Mouse (Mus musculus) stomach, embryonic 16.5 days (tissue): ENCODE results near the gene Pfkfb4. TPM values are rescaled to one million over a fixed set of nuclear protein-coding genes. Genes with fewer than 3 reads are reported as not detected.

ENCODE experiments used
- ATAC-seq: fragments of 200-750 bp; cut with Nextera tagmentation; 2 replicates; pipeline ENCODE4 v1.8.0; 2017; ENCODE audit warnings: moderate number of reproducible peaks, moderate TSS enrichment; ENCODE audit not compliant: insufficient read depth, low FRiP score
- H3K27ac ChIP-seq: fragments of 300-500 bp; sonication (generic); 2 replicates; pipeline ENCODE4 v1.5.1; 2014; ENCODE audit warnings: low read length
- H3K27me3 ChIP-seq: fragments of 300-500 bp; sonication (generic); 2 replicates; pipeline ENCODE4 v1.6.1; 2014; ENCODE audit warnings: low read length, control low read depth, mixed read lengths; ENCODE audit not compliant: control insufficient read depth, insufficient read depth
- H3K36me3 ChIP-seq: fragments of 300-500 bp; sonication (generic); 2 replicates; pipeline ENCODE4 v1.6.1; 2014; ENCODE audit warnings: low read length; ENCODE audit not compliant: control insufficient read depth, insufficient read depth
- H3K4me1 ChIP-seq: fragments of 300-500 bp; sonication (generic); 2 replicates; pipeline ENCODE4 v1.6.1; 2014; ENCODE audit warnings: low read length, control low read depth, mixed read lengths; ENCODE audit not compliant: control insufficient read depth, insufficient read depth
- H3K4me2 ChIP-seq: fragments of 300-500 bp; sonication (generic); 2 replicates; pipeline ENCODE4 v1.6.1; 2014; ENCODE audit warnings: low read depth, low read length, mixed read lengths
- H3K4me3 ChIP-seq: fragments of 300-500 bp; sonication (generic); replicated peaks from 2 replicates; pipeline ENCODE4 v1.5.1; 2014; ENCODE audit warnings: mild to moderate bottlenecking, low read length
- H3K9ac ChIP-seq: fragments of 300-500 bp; sonication (generic); 2 replicates; pipeline ENCODE4 v1.6.1; 2014; ENCODE audit warnings: low read length
- H3K9me3 ChIP-seq: fragments of 300-500 bp; sonication (generic); replicated peaks from 2 replicates; pipeline ENCODE4 v1.6.1; 2016; ENCODE audit warnings: low read length, control low read depth; ENCODE audit not compliant: control insufficient read depth
- WGBS: fragments of 180-500 bp; shearing (Covaris S2); extraction: QIAGEN DNeasy Blood & Tissue Kit; methylation state at CpG from one replicate; pipeline ENCODE4 v1.1.7; 2014; 5-methylcytosine and 5-hydroxymethylcytosine counted together
- polyA plus RNA-seq: library from polyadenylated mRNA; unstranded; fragments of >200 nt; fragmentation: Nextera tagmentation; extraction: Ambion mirVana; gene quantifications from 2 replicates; pipeline ENCODE4 v1.2.1, GENCODE M21; 2015

The Pfkfb4 gene
- polyA plus RNA-seq, 1 experiment from 2014 or later: 11.2 TPM

- Histone ChIP-seq H3K27ac (no peak overlapping the region), H3K4me1 (peaks cover 10% of the 10 kb centered on the region), H3K9me3 (no peaks in the 10 kb centered on the region), H3K36me3 (no peaks in the 10 kb centered on the region; the same call in 1 of the 2 replicates), H3K27me3 (no peaks in the 10 kb centered on the region), H3K9ac (no peak overlapping the region), H3K4me2 (no peak overlapping the region), H3K4me3 (no peak overlapping the region)
- ATAC-seq: no peak
- 91% methylated on average over 13 of the region's 13 CpGs for WGBS
These were observed 59.5 kb downstream of the Pfkfb4 start for GRCm38 (mm10) chr9:109051011-109051501.

DNA sequence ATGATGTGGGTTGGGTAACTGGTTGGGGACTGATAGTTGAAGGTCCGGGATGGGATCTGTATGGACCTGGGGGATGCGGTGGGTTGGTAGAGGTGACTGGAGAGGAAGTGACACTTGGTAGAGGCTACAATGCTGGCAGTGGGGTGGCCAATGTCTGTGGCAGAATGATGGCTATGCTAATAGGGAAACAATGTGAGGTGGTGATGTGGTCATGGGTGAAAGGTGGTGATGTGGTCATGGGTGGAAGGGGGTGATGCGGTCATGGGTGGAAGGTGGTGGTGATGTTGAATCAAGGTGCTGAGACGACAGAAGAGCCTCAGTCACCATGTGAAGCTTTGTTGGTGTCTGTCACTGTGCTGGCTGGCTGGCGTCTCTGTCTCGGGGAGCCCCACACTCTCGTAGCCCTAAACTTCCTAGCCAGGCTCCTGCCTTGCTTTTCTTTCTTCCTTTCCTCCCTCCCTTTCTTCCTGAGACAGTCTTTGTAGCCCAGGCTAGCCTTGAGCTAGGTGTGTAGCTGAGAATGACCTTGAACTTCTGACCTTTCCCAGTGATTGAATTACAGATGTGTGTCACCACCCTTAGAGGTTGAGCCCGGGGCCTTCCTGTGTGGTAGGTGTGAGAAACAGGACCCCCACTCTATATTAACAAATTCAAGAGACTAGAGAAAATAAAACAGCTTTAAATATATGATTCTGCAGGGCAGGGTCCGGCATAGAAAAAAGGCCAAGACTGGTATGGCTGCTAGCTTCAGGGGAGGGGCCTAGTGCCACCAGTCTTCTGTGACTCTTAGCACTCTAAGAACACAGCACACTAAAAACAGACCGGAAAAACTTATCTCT lies 60.3 kb downstream of the Pfkfb4 start:
- Histone ChIP-seq H3K36me3 (no peaks in the 10 kb centered on the region; the same call in 1 of the 2 replicates), H3K9ac (no peak overlapping the region), H3K4me1 (peaks cover 10% of the 10 kb centered on the region), H3K4me2 (no peak overlapping the region), H3K4me3 (no peak overlapping the region), H3K27ac (no peak overlapping the region), H3K9me3 (no peaks in the 10 kb centered on the region), H3K27me3 (no peaks in the 10 kb centered on the region)
- ATAC-seq: no peak
- whole genome bisulfite sequencing: 88% methylated on average over 10 of the region's 10 CpGs

DNA sequence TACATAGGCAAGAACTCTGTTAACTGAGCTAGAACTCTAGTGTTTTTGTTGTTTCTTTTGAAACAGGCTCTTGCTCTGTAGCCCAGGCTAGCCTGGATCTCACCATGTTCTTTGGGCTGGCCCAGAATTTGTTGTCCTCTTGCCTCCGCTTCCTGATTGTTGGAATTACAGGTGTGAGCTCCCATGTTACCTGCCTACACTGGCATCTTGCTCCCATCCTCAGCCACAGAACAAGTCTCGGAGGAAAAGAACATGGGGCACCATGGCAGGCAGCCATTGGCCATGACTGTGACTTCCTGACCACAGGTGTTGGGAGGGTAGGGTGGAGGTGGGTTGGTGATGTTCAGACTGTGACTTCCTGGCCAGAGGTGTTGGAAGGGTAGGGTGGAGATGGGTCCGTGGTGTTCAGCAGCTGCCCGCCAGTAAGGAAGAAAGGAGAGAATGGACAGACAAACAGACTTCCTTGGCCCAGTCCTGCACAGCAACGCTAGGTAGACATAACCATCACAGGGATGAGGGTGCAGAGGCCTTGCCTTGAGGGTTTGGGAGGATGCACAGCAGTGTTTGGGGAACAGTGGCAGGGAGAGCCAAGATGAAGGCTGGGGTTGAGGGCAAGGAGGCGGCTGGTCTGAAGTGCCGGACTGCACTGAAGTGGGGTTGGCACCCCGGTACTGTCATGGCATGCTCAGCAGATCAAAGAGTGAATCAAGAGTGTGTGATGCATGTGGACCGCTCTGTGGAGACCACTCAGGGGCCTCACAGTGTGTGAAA lies 61.1 kb downstream of the Pfkfb4 start:
- WGBS: 92% methylated on average over 9 of the region's 9 CpGs
- peaks cover 10% of the 10 kb centered on the region for H3K4me1 ChIP-seq
- ATAC-seq: no peak

GRCm38 (mm10) chr9:109053366-109053765 lies 61.8 kb downstream of the Pfkfb4 start:
- no peak for ATAC-seq
- Histone ChIP-seq H3K27me3 (no peaks in the 10 kb centered on the region), H3K4me2 (no peak overlapping the region), H3K27ac (no peak overlapping the region), H3K9ac (no peak overlapping the region), H3K36me3 (no peaks in the 10 kb centered on the region; the same call in 1 of the 2 replicates), H3K4me1 (peaks cover 10% of the 10 kb centered on the region), H3K4me3 (no peak overlapping the region), H3K9me3 (no peaks in the 10 kb centered on the region)
- 81% methylated on average over 3 of the region's 3 CpGs for WGBS

More for the DNA sequence above, 61.1 kb downstream of the Pfkfb4 start:
- Histone ChIP-seq H3K36me3 (no peaks in the 10 kb centered on the region; the same call in 1 of the 2 replicates), H3K27me3 (no peaks in the 10 kb centered on the region), H3K4me2 (no peak overlapping the region), H3K27ac (no peak overlapping the region), H3K9ac (no peak overlapping the region), H3K4me3 (no peak overlapping the region), H3K9me3 (no peaks in the 10 kb centered on the region)

DNA sequence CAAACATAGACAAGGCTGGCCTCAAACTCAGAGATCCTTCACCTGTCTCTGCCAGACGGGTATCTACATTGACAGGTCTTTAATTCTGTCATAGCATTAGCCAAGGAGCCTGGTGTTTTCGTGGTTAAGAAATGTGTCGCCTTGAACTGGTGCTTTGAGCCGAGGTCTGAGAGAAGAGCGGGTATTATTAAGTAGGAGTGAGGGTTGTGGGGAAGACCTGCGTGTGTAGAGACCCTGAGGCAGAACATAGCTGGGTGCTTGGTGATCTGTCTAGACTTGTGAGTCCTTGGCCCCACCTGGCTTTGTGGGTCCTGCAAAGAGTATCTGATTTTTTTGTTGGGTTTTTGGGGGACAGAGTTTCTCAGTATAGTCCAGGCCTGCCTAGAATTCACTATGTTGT lies 62.3 kb downstream of the Pfkfb4 start:
- WGBS: 73% methylated on average over 6 of the region's 6 CpGs
- H3K4me1 ChIP-seq: peaks cover 14% of the 10 kb centered on the region

GRCm38 (mm10) chr9:109054712-109055111 lies 63.1 kb downstream of the Pfkfb4 start:
- Histone ChIP-seq H3K4me1 (peaks cover 17% of the 10 kb centered on the region), H3K4me3 (peak overlapping the region; percentile 34), H3K4me2 (peak overlapping the region; percentile 54), H3K9me3 (no peaks in the 10 kb centered on the region), H3K9ac (peak overlapping the region; percentile 70), H3K36me3 (no peaks in the 10 kb centered on the region; the same call in 1 of the 2 replicates), H3K27me3 (no peaks in the 10 kb centered on the region), H3K27ac (peak overlapping the region; percentile 81)
- peak; percentile 78 for ATAC-seq
- 4% methylated on average over 7 of the region's 7 CpGs for WGBS

More for the DNA sequence above, 62.3 kb downstream of the Pfkfb4 start:
- no peaks in the 10 kb centered on the region for H3K27me3 ChIP-seq
- no peak overlapping the region for H3K4me3 ChIP-seq
- no peak overlapping the region for H3K4me2 ChIP-seq
- no peak overlapping the region for H3K9ac ChIP-seq
- ATAC-seq: no peak
- H3K36me3 ChIP-seq: no peaks in the 10 kb centered on the region; the same call in 1 of the 2 replicates
- no peaks in the 10 kb centered on the region for H3K9me3 ChIP-seq
- 0 out of 2 replicates have a peak overlapping the region, but pooled peaks have one; percentile 81 for H3K27ac ChIP-seq

DNA sequence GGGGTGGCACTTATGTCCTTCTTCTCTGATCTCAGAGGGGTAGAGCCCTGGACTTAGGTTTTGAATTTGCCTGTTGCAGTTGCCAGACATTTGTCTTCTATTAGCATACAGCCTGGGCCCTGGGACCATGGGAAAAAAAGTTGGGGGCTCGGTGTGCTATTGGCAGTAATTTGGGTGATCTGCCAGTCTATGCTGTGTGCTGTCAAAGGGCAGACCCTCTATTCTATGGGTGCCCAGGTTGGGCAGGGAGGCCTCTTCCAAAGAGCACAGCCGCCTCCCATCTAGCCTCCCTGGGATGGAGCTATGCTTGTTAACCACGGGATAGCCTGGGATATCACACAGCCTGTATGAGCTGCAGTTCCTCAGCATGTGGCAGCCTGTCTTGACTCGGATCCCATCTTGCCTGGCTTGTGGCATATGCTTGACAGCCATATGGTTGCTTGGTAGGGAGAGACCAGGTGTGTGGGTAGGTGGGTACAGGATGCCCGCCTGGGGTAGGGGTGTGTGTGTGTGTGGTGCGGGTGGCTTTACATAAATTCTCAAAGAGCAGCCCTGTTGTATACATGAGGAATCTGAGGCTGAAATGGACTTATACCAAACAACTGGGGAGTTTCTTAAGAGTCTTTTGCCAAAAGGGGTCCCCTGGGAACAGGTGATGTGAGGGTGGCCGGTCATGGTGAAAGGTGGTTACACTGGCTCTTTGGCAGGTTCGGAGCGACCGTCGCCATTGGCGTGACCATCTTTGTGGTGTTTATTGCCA lies 63.9 kb downstream of the Pfkfb4 start:
- ATAC-seq: no peak
- no peaks in the 10 kb centered on the region; the same call in 1 of the 2 replicates for H3K36me3 ChIP-seq

DNA sequence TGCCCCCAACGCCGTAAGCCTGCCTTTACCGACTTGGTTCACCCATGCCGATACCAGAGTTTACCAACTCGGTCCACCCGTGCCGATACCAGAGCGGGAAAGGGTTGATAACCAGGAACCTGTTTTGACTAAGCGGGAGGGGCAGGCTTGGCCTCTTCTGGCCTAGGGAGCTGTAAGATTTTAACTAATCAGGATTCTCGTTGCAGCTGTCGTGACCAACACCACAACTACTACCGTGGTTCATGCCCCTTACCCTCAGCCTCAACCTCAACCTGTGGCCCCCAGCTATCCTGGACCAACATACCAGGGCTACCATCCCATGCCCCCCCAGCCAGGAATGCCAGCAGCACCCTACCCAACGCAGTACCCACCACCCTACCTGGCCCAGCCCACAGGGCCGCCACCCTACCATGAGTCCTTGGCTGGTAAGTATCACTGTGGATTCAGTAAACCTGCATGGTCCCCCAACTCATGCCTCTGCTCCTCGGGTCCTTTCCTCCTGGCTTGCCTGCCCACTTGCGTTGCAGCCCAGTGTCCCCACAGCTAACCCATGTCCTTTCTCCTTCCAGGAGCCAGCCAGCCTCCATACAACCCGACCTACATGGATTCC lies 64.6 kb downstream of the Pfkfb4 start:
- Histone ChIP-seq H3K4me1 (peaks cover 20% of the 10 kb centered on the region), H3K36me3 (no peaks in the 10 kb centered on the region; the same call in 1 of the 2 replicates), H3K4me2 (no peak overlapping the region), H3K9ac (no peak overlapping the region), H3K27me3 (no peaks in the 10 kb centered on the region), H3K27ac (no peak overlapping the region), H3K4me3 (no peak overlapping the region), H3K9me3 (no peaks in the 10 kb centered on the region)
- 92% methylated on average over 17 of the region's 17 CpGs for WGBS
- ATAC-seq: no peak

More for the DNA sequence above, 63.9 kb downstream of the Pfkfb4 start:
- Histone ChIP-seq H3K9me3 (no peaks in the 10 kb centered on the region), H3K9ac (peak overlapping the region; percentile 70; the same call in 1 of the 2 replicates), H3K27ac (peak overlapping the region; percentile 81), H3K4me3 (peak overlapping the region; percentile 34), H3K4me2 (peak overlapping the region; percentile 54), H3K4me1 (peaks cover 20% of the 10 kb centered on the region), H3K27me3 (no peaks in the 10 kb centered on the region)
- 93% methylated on average over 12 of the region's 12 CpGs for WGBS
